Mouse (Mus musculus): ENCODE measurements around the gene Insl3. TPM values are rescaled to one million over a fixed set of nuclear protein-coding genes. Genes with fewer than 3 reads are reported as not detected.

Insl3 gene
- total and polyA plus RNA-seq, 3 experiments: 1.9 to 21.4 (median 9.8) TPM

- Histone ChIP-seq H3K4me3 (replicated peaks in 1 of 3; ENCODE audit: low read depth in 2 of 3, low read length in 2 of 3, poor library complexity in 1 of 3) (no peak overlapping the region), H3K27me3 (replicated peaks) (no peaks in the 10 kb centered on the region), H3K9me3 (replicated peaks; ENCODE audit: low read length) (no peaks in the 10 kb centered on the region), H3K9ac (ENCODE audit: insufficient read depth, low read depth) (no peak overlapping the region), H3K79me2 (replicated peaks; ENCODE audit: control insufficient read depth, extremely low read depth, insufficient read depth, poor library complexity, severe bottlenecking) (peaks cover 15% of the 10 kb centered on the region), H3K4me2 (ENCODE audit: insufficient read depth, low read depth, poor library complexity, severe bottlenecking) (no peak overlapping the region), H3K4me1 (ENCODE audit: control insufficient read depth in 1 of 2, insufficient read depth in 2 of 2) (peaks cover 11 to 19% of the 10 kb centered on the region in 2 experiments), H3K27ac (ENCODE audit: insufficient read depth, low read depth) (no peak overlapping the region), H3K36me3 (replicated peaks in 1 of 2; ENCODE audit: control insufficient read depth in 1 of 2, insufficient read depth in 1 of 2, low read length in 1 of 2) (peaks cover 77 to 85% of the 10 kb centered on the region in 2 experiments)
- in situ Hi-C loops (cut with MboI; ENCODE audit: low pct_ligation_motif_present, low pct_unique_long_range_greater_than_20kb, low sequenced_read_pairs) (no loop called here), dilution Hi-C loops (cut with MboI; ENCODE audit: extremely low pct_ligation_motif_present, extremely low pct_unique_long_range_greater_than_20kb, low sequenced_read_pairs) (no loop called here)
- no peak for DNase-seq (ENCODE audit: extremely low read depth)
- TF ChIP-seq GABPA (IDR thresholded peaks at IDR 0.05; ENCODE audit: insufficient replicate concordance, low read depth, low read length): no peak
- TF ChIP-seq CHD2 (IDR thresholded peaks at IDR 0.05; ENCODE audit: low read length): no peak
- no peak for TF ChIP-seq ZC3H11A (IDR thresholded peaks at IDR 0.05; ENCODE audit: low read depth, low read length)
Observed at GRCm38 (mm10) chr8:71681369-71681915, 7.6 kb upstream of the Insl3 start.

DNA sequence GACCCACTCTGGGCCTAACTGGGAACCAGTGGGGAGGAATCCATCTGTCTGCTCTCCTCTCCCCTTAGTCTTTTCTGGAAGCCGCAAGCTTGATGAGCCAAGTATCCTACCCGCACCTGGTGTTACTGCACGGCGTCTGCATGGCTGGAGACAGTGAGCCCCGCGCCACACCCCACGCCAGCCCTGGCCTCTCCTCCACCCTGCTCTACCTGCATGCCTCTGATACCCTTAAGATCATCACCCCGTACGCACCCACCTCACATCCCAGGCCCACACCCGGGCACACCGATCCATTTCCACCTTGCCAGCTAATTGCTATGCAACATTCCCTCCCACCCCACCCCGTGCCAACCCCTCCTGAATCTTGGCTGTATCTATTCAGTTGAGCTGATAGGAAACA lies 6.2 kb upstream of the Insl3 start:
- dilution Hi-C loops (cut with MboI; ENCODE audit: extremely low pct_ligation_motif_present, extremely low pct_unique_long_range_greater_than_20kb, low sequenced_read_pairs): no loop called here
- Histone ChIP-seq H3K36me3 (replicated peaks in 1 of 2; ENCODE audit: control insufficient read depth in 1 of 2, insufficient read depth in 1 of 2, low read length in 1 of 2) (peaks cover 90 to 99% of the 10 kb centered on the region in 2 experiments), H3K27ac (ENCODE audit: insufficient read depth, low read depth) (no peak overlapping the region), H3K4me2 (ENCODE audit: insufficient read depth, low read depth, poor library complexity, severe bottlenecking) (no peak overlapping the region), H3K9ac (ENCODE audit: insufficient read depth, low read depth) (no peak overlapping the region), H3K9me3 (replicated peaks; ENCODE audit: low read length) (no peaks in the 10 kb centered on the region), H3K27me3 (replicated peaks) (no peaks in the 10 kb centered on the region), H3K79me2 (replicated peaks; ENCODE audit: control insufficient read depth, extremely low read depth, insufficient read depth, poor library complexity, severe bottlenecking) (peaks cover 6% of the 10 kb centered on the region), H3K4me1 (ENCODE audit: control insufficient read depth in 1 of 2, insufficient read depth in 2 of 2) (peaks cover 7 to 14% of the 10 kb centered on the region in 2 experiments), H3K4me3 (replicated peaks in 1 of 3; ENCODE audit: low read depth in 2 of 3, low read length in 2 of 3, poor library complexity in 1 of 3) (no peak overlapping the region)
- TF ChIP-seq TCF12 (IDR thresholded peaks at IDR 0.05; ENCODE audit: low read depth, low read length) (no peak), MAX (IDR thresholded peaks at IDR 0.05; ENCODE audit: low read length) (no peak), NRF1 (IDR thresholded peaks at IDR 0.05; ENCODE audit: low read depth, low read length) (no peak), CHD2 (IDR thresholded peaks at IDR 0.05; ENCODE audit: low read length) (no peak), SMC3 (IDR thresholded peaks at IDR 0.05; ENCODE audit: low read depth, low read length) (no peak)
- no peak for DNase-seq (ENCODE audit: extremely low read depth)
- in situ Hi-C loops (cut with MboI; ENCODE audit: low pct_ligation_motif_present, low pct_unique_long_range_greater_than_20kb, low sequenced_read_pairs): no loop called here

- dilution Hi-C loops (cut with MboI; ENCODE audit: extremely low pct_ligation_motif_present, extremely low pct_unique_long_range_greater_than_20kb, low sequenced_read_pairs) (no loop called here), in situ Hi-C loops (cut with MboI; ENCODE audit: low pct_ligation_motif_present, low pct_unique_long_range_greater_than_20kb, low sequenced_read_pairs) (no loop called here)
- no peaks in the 10 kb centered on the region for H3K27me3 ChIP-seq (replicated peaks)
Observed at GRCm38 (mm10) chr8:71684701-71685100, 4.3 kb upstream of the Insl3 start.

More at GRCm38 (mm10) chr8:71684701-71685100, 4.3 kb upstream of the Insl3 start:
- no peak overlapping the region for H3K9ac ChIP-seq (ENCODE audit: insufficient read depth, low read depth)
- peaks cover 90 to 100% of the 10 kb centered on the region in 2 experiments for H3K36me3 ChIP-seq (replicated peaks in 1 of 2; ENCODE audit: control insufficient read depth in 1 of 2, insufficient read depth in 1 of 2, low read length in 1 of 2)
- H3K79me2 ChIP-seq (replicated peaks; ENCODE audit: control insufficient read depth, extremely low read depth, insufficient read depth, poor library complexity, severe bottlenecking): no peaks in the 10 kb centered on the region
- no peaks in the 10 kb centered on the region for H3K9me3 ChIP-seq (replicated peaks; ENCODE audit: low read length)
- no peak for TF ChIP-seq USF1 (IDR thresholded peaks at IDR 0.05; ENCODE audit: low read depth, low read length)
- no peak for TF ChIP-seq CHD1 (IDR thresholded peaks at IDR 0.05; ENCODE audit: low read depth, low read length)
- no peak for TF ChIP-seq JUN (IDR thresholded peaks at IDR 0.05; ENCODE audit: insufficient read depth, low read depth, low read length)
- no peak for TF ChIP-seq MXI1 (IDR thresholded peaks at IDR 0.05; ENCODE audit: low read depth, low read length)
- no peak for TF ChIP-seq POLR2A (IDR thresholded peaks at IDR 0.05; ENCODE audit: low read depth, low read length)
- no peak for TF ChIP-seq JUND (conservative IDR thresholded peaks at IDR 0.05; ENCODE audit: low read depth, low read length)
- TF ChIP-seq SMC3 (IDR thresholded peaks at IDR 0.05; ENCODE audit: low read depth, low read length): no peak
- TF ChIP-seq HCFC1 (IDR thresholded peaks at IDR 0.05; ENCODE audit: low read depth, low read length): no peak
- TF ChIP-seq KAT2A (IDR thresholded peaks at IDR 0.05; ENCODE audit: insufficient replicate concordance, low read length): no peak
- no peak for TF ChIP-seq MEF2A (IDR thresholded peaks at IDR 0.05; ENCODE audit: borderline replicate concordance, low read depth, low read length)
- no peak for TF ChIP-seq UBTF (IDR thresholded peaks at IDR 0.05; ENCODE audit: low read depth, low read length)
- TF ChIP-seq ZC3H11A (IDR thresholded peaks at IDR 0.05; ENCODE audit: low read depth, low read length): no peak
- TF ChIP-seq IRF4 (IDR thresholded peaks at IDR 0.05; ENCODE audit: low read depth, low read length): no peak
- DNase-seq (ENCODE audit: extremely low read depth): no peak
- H3K4me2 ChIP-seq (ENCODE audit: insufficient read depth, low read depth, poor library complexity, severe bottlenecking): no peak overlapping the region
- no peaks in the 10 kb centered on the region for H3K4me1 ChIP-seq (ENCODE audit: control insufficient read depth in 1 of 2, insufficient read depth in 2 of 2)
- no peak overlapping the region for H3K27ac ChIP-seq (ENCODE audit: insufficient read depth, low read depth)
- no peak overlapping the region for H3K4me3 ChIP-seq (replicated peaks in 1 of 3; ENCODE audit: low read depth in 2 of 3, low read length in 2 of 3, poor library complexity in 1 of 3)
